In the genomic region with DNA sequence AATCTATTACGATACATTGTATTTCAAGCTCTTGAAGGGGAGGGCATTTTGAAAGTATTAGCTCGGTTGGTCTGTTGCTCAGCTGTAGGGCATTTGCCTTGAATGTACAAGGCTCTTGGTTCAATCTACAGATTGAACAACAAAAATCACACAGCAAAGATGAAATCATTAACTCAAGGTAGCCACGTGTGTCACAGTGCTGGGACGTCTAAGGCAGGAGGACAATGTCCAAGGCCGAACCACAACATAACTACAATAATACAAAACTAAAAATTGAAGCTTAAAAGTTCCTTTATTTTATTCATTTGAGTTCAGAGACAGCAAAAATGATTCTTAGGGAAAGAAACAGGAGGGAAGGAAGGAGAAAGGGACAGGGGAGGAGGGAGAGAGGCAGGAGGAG, we compare ENCODE assay signal across 30 mouse cellular contexts. TPM values are rescaled to one million over a fixed set of nuclear protein-coding genes. Genes with fewer than 3 reads are reported as not detected.
DNase-seq lines count a peak whose midpoint lies in the region; ATAC-seq and TF ChIP-seq lines count a peak whose summit lies in the region.
"Had no signal": no experiment of that assay in that cellular context is flagged by ENCODE, and none has a peak within 500 bp of the region (broad histone marks: within the 10 kb centered on the region; RNA-seq: fewer than 3 reads in every experiment).

No protein-coding gene starts in this region.

- no peak for ATAC-seq in heart, embryonic 13.5 days (ENCODE audit: extremely low read depth, insufficient number of reproducible peaks, low FRiP score, low TSS enrichment)
- ATAC-seq in liver, embryonic 12.5 days = no peak
- ATAC-seq in liver, embryonic 11.5 days (replicated peaks; ENCODE audit: low FRiP score) = no peak
- peak; percentile 38 for ATAC-seq in liver, postnatal 0 days
- ATAC-seq: forebrain, embryonic 13.5 days; intestine, embryonic 16.5 days; Patski had no signal

- TF ChIP-seq POLR2A in kidney, adult 2 months (IDR thresholded peaks at IDR 0.05; ENCODE audit: low read depth, low read length) = no peak

- peaks cover 33% of the 10 kb centered on the region for H3K4me1 ChIP-seq in heart, embryonic 13.5 days
- H3K4me1 ChIP-seq in kidney, adult 2 months (ENCODE audit: control insufficient read depth, insufficient read depth, low read length) = peaks cover 18% of the 10 kb centered on the region
- H3K4me1 ChIP-seq in liver, embryonic 12.5 days = peaks cover 36% of the 10 kb centered on the region
- H3K4me1 ChIP-seq in liver, embryonic 11.5 days (replicated peaks; ENCODE audit: control insufficient read depth, insufficient read depth, low read length) = peaks cover 6% of the 10 kb centered on the region
- H3K4me1 ChIP-seq in liver, postnatal 0 days (ENCODE audit: insufficient read depth) = peaks cover 20% of the 10 kb centered on the region

- no peak overlapping the region for H3K4me3 ChIP-seq in heart, embryonic 13.5 days
- H3K4me3 ChIP-seq in kidney, adult 2 months (ENCODE audit: insufficient read depth, low read depth, low read length) = no peak overlapping the region
- no peak overlapping the region for H3K4me3 ChIP-seq in liver, embryonic 12.5 days
- H3K4me3 ChIP-seq in liver, embryonic 11.5 days (ENCODE audit: low read depth, low read length) = no peak overlapping the region
- H3K4me3 ChIP-seq in liver, postnatal 0 days (ENCODE audit: low read depth, low read length) = no peak overlapping the region
- H3K4me3 ChIP-seq: embryonic facial prominence, embryonic 10.5 days; embryonic facial prominence, embryonic 15.5 days; forebrain, embryonic 13.5 days; gastrocnemius, adult 2 months; hindbrain, embryonic 15.5 days; layer of hippocampus, adult 2 months; left cerebral cortex, adult 2 months; limb, embryonic 12.5 days; midbrain, embryonic 12.5 days had no signal

- WGBS in heart, embryonic 13.5 days = 87% methylated on average over 5 of the region's 5 CpGs
- WGBS in kidney, adult 2 months = 56% methylated on average over 5 of the region's 5 CpGs
- WGBS in liver, embryonic 12.5 days (ENCODE audit: insufficient replicate concordance) = 77% methylated on average over 5 of the region's 5 CpGs
- 85% methylated on average over 5 of the region's 5 CpGs for WGBS in liver, embryonic 11.5 days
- 70% methylated on average over 5 of the region's 5 CpGs for WGBS in liver, postnatal 0 days (ENCODE audit: insufficient replicate concordance)

- no peak overlapping the region for H3K27ac ChIP-seq in heart, embryonic 13.5 days (replicated peaks)
- no peak overlapping the region for H3K27ac ChIP-seq in kidney, adult 2 months (ENCODE audit: insufficient read depth, low read depth, low read length)
- no peak overlapping the region for H3K27ac ChIP-seq in liver, embryonic 12.5 days
- no peak overlapping the region for H3K27ac ChIP-seq in liver, embryonic 11.5 days (ENCODE audit: low read depth, low read length)
- peak overlapping the region; percentile 55 for H3K27ac ChIP-seq in liver, postnatal 0 days (ENCODE audit: low read depth)
- H3K27ac ChIP-seq: embryonic facial prominence, embryonic 10.5 days; embryonic facial prominence, embryonic 15.5 days; forebrain, embryonic 13.5 days; gastrocnemius, adult 2 months; hindbrain, embryonic 15.5 days; layer of hippocampus, adult 2 months; left cerebral cortex, adult 2 months; limb, embryonic 12.5 days; liver, embryonic 14.5 days; midbrain, embryonic 12.5 days had no signal

- DNase-seq in heart, adult 8-10 months (ENCODE audit: low spot score) = no peak
- DNase-seq in kidney, adult 2 months = peak; percentile 61
- no peak for DNase-seq in kidney, adult 11 months
- no peak for DNase-seq in liver, embryonic 11.5 days (ENCODE audit: low spot score)
- no peak for DNase-seq in liver, postnatal 0 days
- no peak for DNase-seq in frontal cortex, postnatal 14 days (ENCODE audit: low spot score in 2 of 2)
- DNase-seq: adrenal gland, postnatal 10 days; cerebellum, adult 8-10 months; cerebellum, postnatal 25 days; gastrocnemius, adult 2 months; gastrocnemius, postnatal 36 days; heart, adult 18-20 months; lung, embryonic 14.5 days; lung, postnatal 14 days; right cerebral cortex, postnatal 4 days; thymus, adult 2 months; thymus, postnatal 36 days had no signal

- H3K27me3 ChIP-seq in heart, embryonic 13.5 days (replicated peaks) = no peaks in the 10 kb centered on the region
- no peaks in the 10 kb centered on the region for H3K27me3 ChIP-seq in kidney, adult 2 months (replicated peaks; ENCODE audit: control insufficient read depth, insufficient read depth, low read length)
- H3K27me3 ChIP-seq in liver, embryonic 12.5 days (replicated peaks) = no peaks in the 10 kb centered on the region
- no peaks in the 10 kb centered on the region for H3K27me3 ChIP-seq in liver, embryonic 11.5 days (replicated peaks; ENCODE audit: control insufficient read depth, insufficient read depth, low read length)
- no peaks in the 10 kb centered on the region for H3K27me3 ChIP-seq in liver, postnatal 0 days (ENCODE audit: insufficient read depth, low read length)
- H3K27me3 ChIP-seq: embryonic facial prominence, embryonic 15.5 days; forebrain, embryonic 13.5 days; hindbrain, embryonic 15.5 days; limb, embryonic 12.5 days; midbrain, embryonic 12.5 days; Patski had no signal

- no peaks in the 10 kb centered on the region for H3K9me3 ChIP-seq in heart, embryonic 13.5 days
- H3K9me3 ChIP-seq in liver, embryonic 12.5 days (replicated peaks) = no peaks in the 10 kb centered on the region
- H3K9me3 ChIP-seq in liver, embryonic 11.5 days (ENCODE audit: control insufficient read depth, low read length) = no peaks in the 10 kb centered on the region
- H3K9me3 ChIP-seq in liver, postnatal 0 days (ENCODE audit: low read length) = no peaks in the 10 kb centered on the region
- H3K9me3 ChIP-seq: embryonic facial prominence, embryonic 10.5 days; embryonic facial prominence, embryonic 15.5 days; forebrain, embryonic 13.5 days; hindbrain, embryonic 15.5 days; limb, embryonic 12.5 days; midbrain, embryonic 12.5 days had no signal

- peaks cover 51% of the 10 kb centered on the region for H3K36me3 ChIP-seq in heart, embryonic 13.5 days
- no peaks in the 10 kb centered on the region; the same call in 1 of the 2 replicates for H3K36me3 ChIP-seq in kidney, adult 2 months (ENCODE audit: control insufficient read depth, insufficient read depth, low read length)
- peaks cover 44% of the 10 kb centered on the region for H3K36me3 ChIP-seq in liver, embryonic 12.5 days
- peaks cover 6% of the 10 kb centered on the region; the same call in 1 of the 2 replicates for H3K36me3 ChIP-seq in liver, embryonic 11.5 days (ENCODE audit: control insufficient read depth, insufficient read depth, low read length)
- peaks cover 8% of the 10 kb centered on the region for H3K36me3 ChIP-seq in liver, postnatal 0 days (replicated peaks; ENCODE audit: insufficient read depth, low read length)

- H3K9ac ChIP-seq in heart, embryonic 13.5 days = 0 out of 2 replicates have a peak overlapping the region, but pooled peaks have one; percentile 37
- H3K9ac ChIP-seq in liver, embryonic 12.5 days = no peak overlapping the region
- H3K9ac ChIP-seq in liver, embryonic 11.5 days (ENCODE audit: low read depth, low read length) = no peak overlapping the region
- no peak overlapping the region for H3K9ac ChIP-seq in liver, postnatal 0 days (replicated peaks)
- H3K9ac ChIP-seq: embryonic facial prominence, embryonic 15.5 days; hindbrain, embryonic 15.5 days; limb, embryonic 12.5 days; liver, embryonic 14.5 days; lung, embryonic 14.5 days; midbrain, embryonic 12.5 days had no signal

- no peak for TF ChIP-seq EP300 in liver, postnatal 0 days (IDR thresholded peaks at IDR 0.05; ENCODE audit: low read depth)

- no peak overlapping the region for H3K4me2 ChIP-seq in heart, embryonic 13.5 days
- H3K4me2 ChIP-seq in liver, embryonic 12.5 days = 0 out of 2 replicates have a peak overlapping the region, but pooled peaks have one; percentile 6
- H3K4me2 ChIP-seq in liver, embryonic 11.5 days = no peak overlapping the region
- no peak overlapping the region for H3K4me2 ChIP-seq in liver, postnatal 0 days (ENCODE audit: low read depth, low read length)
- H3K4me2 ChIP-seq: embryonic facial prominence, embryonic 15.5 days; forebrain, embryonic 13.5 days; hindbrain, embryonic 15.5 days; limb, embryonic 12.5 days; lung, embryonic 14.5 days; midbrain, embryonic 12.5 days had no signal

- TF ChIP-seq CTCF in kidney, adult 2 months (conservative IDR thresholded peaks at IDR 0.05; ENCODE audit: insufficient read depth, insufficient read length, low read depth, low read length) = no peak
- no peak for TF ChIP-seq CTCF in liver, postnatal 0 days (IDR thresholded peaks at IDR 0.05; ENCODE audit: low read depth)

RNA-seq across cellular contexts. Expression of a gene that starts 3.0 kb away (rescaled TPM):
- polyA plus RNA-seq in heart, embryonic 13.5 days (2015; fragmentation: Nextera tagmentation; extraction: Ambion mirVana) = 11.8 and 12.4 TPM in 2 replicates
- total RNA-seq in heart, adult 8-10 months (2022) = 10 to 100 TPM in 2 of 4 experiments, 1 to 10 TPM in 2; 9.3 to 11.2 (median 9.9) TPM
- 4.6 and 5.6 TPM in 2 replicates for polyA plus RNA-seq in kidney, adult 2 months (2012; rRNA removed)
- polyA plus RNA-seq in liver, embryonic 12.5 days (2016; fragmentation: Nextera tagmentation; extraction: Ambion mirVana) = 8.2 and 8.7 TPM in 2 replicates
- polyA plus RNA-seq in liver, embryonic 11.5 days (2014; fragmentation: Nextera tagmentation; extraction: Ambion mirVana) = 14.9 and 15.3 TPM in 2 replicates
- 4.5 and 4.8 TPM in 2 replicates for polyA plus RNA-seq in liver, postnatal 0 days (2015; fragmentation: Nextera tagmentation; extraction: Ambion mirVana)

RNA-seq across cellular contexts. Expression of a gene that starts 29.6 kb away (rescaled TPM):
- 6.9 and 7.9 TPM in 2 replicates for polyA plus RNA-seq in heart, embryonic 13.5 days (2015; fragmentation: Nextera tagmentation; extraction: Ambion mirVana)
- total RNA-seq in heart, adult 8-10 months (2022) = 1 to 10 TPM; 5.8 to 8.3 (median 6.4) TPM
- 1.5 and 2.2 TPM in 2 replicates for polyA plus RNA-seq in kidney, adult 2 months (2012; rRNA removed)
- 8.5 TPM in 2 replicates for polyA plus RNA-seq in liver, embryonic 12.5 days (2016; fragmentation: Nextera tagmentation; extraction: Ambion mirVana)
- 15.1 and 16.4 TPM in 2 replicates for polyA plus RNA-seq in liver, embryonic 11.5 days (2014; fragmentation: Nextera tagmentation; extraction: Ambion mirVana)
- 2.8 and 3.3 TPM in 2 replicates for polyA plus RNA-seq in liver, postnatal 0 days (2015; fragmentation: Nextera tagmentation; extraction: Ambion mirVana)

RNA-seq across cellular contexts. Expression of a gene that starts 31.7 kb away (rescaled TPM):
- polyA plus RNA-seq in heart, embryonic 13.5 days (2015; fragmentation: Nextera tagmentation; extraction: Ambion mirVana) = 46.1 and 49.7 TPM in 2 replicates
- 10 to 100 TPM; 20.3 to 28.4 (median 21.8) TPM for total RNA-seq in heart, adult 8-10 months (2022)
- 4.7 and 6.6 TPM in 2 replicates for polyA plus RNA-seq in kidney, adult 2 months (2012; rRNA removed)
- 27.1 and 27.8 TPM in 2 replicates for polyA plus RNA-seq in liver, embryonic 12.5 days (2016; fragmentation: Nextera tagmentation; extraction: Ambion mirVana)
- 49.2 TPM in 2 replicates for polyA plus RNA-seq in liver, embryonic 11.5 days (2014; fragmentation: Nextera tagmentation; extraction: Ambion mirVana)
- 9.2 and 9.7 TPM in 2 replicates for polyA plus RNA-seq in liver, postnatal 0 days (2015; fragmentation: Nextera tagmentation; extraction: Ambion mirVana)
